Mouse (Mus musculus): Measurements from ENCODE around the gene Snrnp27.

Gene Snrnp27

DNA sequence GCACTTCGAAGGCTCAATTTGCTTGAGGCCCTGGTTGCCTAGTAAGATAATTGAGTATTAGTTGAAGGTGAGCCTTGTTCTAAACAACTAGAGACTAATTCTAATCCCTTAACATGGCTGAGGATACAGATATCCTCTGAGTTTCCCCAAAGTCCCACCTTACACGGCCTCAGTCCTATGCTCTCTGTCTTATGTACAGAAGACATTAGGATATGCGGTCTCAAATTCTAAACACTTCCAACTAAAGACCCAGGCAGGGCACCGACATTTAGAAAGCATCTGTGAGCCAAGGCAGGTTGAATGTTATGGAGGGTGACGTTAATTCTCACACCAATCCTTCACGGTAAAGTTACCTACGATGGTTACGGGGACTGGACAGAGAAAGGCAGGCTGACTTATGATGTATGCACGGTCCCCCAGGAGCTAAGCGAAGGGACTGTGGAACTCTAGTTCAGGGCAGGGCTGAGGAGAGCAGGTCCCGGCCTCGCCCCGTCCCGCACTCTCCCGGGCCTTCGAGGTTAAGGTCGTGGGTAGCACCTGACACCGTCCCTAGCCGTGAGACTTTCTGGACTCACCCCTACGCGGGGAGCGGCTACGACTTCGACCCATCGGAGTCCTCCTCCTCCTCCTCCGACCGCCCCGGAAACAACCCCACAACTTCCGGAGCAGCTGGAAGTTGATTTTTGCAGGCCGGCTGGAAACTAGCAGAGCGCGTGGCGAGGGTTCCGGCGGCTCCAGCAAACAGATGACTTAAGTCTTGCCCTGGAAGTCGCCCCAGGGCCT is at the start of gene Snrnp27:
Gene Snrnp27, minus strand, starts transcription at position 651 of the 783 bp plus-strand sequence.
- DNase-seq (ENCODE audit: low spot score), result peak; percentile 90

DNA sequence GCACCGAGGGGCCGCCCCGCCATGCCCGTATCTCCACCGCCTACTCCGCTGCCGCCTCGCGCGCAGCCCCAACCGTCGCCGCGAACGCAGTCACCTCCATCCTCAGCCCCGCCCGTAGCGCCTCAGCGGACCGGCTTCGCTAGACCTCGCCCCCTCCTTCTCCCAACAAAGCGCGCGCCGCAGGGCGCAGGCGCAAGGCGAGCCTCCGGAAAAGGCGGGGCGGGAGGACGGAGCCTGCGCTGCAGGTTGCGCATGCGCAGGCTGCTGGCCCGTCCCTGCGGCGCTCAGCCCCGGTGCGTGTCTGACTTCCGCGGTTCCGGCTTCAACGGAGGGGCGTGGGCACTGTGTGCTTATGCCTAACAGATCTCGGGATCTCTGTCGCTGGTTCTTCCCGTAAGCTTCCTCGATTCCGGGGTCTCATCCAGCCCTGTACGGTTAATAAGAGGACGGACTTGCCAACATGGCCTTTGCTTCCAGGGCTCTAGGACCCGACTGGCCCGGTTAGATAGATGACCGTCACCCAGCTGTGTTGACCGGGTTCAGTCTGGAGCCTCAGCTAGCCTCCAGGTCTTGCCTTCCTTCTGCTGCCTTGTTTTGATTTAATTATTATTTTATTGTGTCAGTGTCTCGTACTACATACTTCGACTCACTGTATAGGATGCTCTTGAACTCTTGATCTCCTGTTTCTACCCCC is 49.0 kb upstream of the Snrnp27 start, which contains the start of gene Gmcl1:
Gene Gmcl1, minus strand, starts transcription at position 201 of the 694 bp plus-strand sequence.
- DNase-seq (ENCODE audit: low spot score), result peak; percentile 95

DNA sequence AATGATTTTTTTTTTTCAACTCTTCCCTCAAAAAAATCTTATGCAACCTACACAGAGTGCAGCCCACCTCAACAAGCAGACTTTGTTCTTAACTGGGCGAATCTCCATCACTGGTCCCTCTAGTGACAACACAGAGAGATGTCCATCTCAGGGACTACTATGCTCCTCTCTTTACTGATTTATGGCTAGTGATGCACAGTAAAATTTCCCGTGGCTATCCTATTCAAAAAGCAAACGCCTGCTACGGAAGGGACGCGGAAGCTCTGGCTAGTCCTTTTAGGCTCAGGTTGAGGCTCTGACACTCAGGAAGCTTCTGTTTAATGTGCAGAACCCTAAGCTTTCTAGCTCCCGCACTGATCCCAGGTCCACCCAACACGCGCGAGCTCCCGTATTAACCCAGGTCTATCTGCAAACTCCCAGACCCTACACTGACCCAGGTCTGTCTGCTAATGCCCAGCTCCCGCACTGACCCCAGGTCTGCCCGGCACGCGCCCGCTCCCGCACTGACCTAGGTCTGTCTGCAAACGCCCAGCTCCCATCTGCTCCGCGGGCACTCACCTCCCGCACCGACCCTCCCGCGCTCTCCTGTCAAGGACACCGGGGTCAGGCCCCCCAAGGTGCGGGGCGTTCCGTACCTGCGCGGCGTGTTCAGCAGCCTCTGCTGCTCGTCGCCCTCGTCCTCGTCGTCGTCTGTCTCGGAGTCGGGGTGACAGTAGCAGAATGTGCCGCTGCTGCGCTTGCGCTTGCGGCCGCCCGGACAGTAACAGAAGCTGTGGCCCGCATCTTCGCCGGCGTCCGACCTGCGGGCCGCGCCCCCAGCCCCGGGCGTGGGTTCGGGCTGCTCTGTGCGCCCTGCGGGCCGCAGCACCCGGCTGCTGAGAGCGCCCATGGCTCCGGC is 48.2 kb upstream of the Snrnp27 start:
- no peak for DNase-seq (ENCODE audit: low spot score)

DNA sequence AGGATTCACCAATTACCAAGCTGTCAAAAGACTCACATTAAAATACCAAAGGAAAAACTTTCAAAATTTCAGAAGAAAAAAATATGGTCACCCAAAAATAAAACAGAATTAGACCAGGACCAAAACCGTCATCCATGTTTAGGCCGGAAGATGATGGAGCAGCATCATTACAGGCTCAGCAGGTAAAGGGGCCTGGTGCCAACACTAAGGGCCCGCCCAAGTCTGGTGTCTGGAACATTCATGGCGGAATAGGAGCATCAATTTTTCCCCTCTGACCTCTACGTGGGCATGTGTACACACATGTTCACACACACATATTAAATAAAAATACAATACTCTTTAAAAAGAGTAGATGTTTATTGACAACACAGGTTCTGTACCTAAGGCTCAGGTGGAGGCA is 44.4 kb upstream of the Snrnp27 start:
- DNase-seq (ENCODE audit: low spot score), result no peak

DNA sequence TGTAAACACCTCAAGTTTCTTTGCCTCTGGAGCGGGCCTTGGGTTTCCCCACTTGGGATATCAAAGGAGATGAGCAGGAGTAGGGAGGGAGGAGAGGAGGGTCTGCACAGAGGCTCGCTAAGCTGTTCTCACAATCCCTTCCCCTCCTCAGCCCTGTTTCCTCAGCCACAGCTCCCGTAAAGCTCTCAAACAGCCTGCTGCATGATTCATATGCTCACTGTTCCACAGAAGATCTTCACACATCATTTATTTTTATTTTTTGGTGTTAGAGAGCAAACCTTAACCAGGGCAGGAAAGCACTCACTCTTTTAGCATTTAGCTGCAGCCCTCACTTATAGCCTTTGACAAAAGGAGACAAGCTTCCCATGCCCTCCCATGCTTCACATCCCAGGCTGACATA is 37.7 kb upstream of the Snrnp27 start:
- DNase-seq (ENCODE audit: low spot score), result no peak

DNA sequence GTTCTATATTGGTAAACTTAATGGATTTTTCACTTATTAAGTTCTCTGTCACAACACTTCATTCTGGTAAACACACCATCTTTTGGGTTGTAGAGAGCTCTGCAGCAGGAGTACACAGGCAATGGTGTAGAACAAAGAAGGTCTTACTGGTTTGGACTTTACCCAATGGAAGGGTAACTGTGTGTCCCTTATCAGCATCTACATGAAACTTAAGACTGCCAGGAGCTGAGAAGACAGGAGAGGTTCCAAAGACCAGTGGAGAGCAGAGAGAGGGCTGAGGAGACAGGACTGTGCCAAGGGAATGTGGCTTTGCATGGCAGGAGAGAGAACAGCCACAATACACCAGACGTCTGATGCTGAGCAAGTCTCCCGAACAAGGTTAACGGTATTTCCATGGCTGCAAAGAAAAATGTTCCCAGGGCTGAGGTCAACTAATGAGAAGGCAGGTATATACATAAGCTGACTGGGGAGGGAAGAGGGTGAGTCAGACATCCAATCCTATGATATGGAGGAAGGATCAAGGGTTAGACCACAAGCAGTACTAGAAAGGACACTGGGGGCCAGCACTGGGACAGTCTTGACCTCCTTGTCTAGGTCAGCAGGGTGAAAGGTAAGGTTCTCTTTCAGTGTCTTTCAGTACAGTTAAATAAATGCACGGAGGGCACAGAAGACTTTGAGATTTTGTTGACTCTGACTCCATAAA is 23.9 kb upstream of the Snrnp27 start:
- DNase-seq (ENCODE audit: low spot score), result no peak

DNA sequence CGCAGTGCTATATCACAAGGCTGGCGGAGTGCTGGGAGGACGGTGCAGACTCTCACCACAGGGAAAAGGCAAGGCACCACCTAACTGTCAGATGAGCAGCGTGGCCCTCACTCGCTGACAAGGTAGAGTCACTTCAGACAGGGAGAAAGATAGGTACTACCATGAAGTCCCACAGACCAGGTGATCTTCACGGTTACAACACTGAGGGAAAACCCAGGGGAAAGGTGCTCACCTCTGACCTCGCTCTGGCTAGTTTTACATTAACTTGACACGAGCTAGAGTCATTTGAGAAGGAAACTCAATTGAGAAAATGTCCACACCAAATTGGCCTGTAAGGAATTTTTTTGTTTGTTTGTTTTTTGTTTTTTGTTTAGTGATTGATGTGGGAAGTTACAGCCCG is 18.3 kb upstream of the Snrnp27 start:
- no peak for DNase-seq (ENCODE audit: low spot score)

DNA sequence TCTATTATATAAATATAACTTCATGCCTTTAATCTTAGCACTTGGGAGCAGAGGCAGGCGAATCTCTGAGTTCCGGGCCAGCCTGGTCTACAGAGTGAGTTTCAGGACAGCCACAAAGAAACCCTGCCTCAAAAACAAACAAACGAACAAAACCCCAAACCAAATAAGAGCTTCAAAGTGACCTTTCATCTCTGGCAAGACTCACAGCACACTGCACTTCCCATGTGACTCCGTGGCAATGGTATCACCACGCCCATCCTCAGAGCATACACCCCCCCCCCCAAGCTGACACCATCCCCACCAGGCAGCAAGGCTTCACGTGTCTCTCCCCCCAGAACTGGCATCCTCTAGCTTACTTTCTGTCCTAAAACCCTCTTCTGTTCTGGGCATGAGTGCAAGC is 13.6 kb upstream of the Snrnp27 start:
- DNase-seq (ENCODE audit: low spot score), result no peak

DNA sequence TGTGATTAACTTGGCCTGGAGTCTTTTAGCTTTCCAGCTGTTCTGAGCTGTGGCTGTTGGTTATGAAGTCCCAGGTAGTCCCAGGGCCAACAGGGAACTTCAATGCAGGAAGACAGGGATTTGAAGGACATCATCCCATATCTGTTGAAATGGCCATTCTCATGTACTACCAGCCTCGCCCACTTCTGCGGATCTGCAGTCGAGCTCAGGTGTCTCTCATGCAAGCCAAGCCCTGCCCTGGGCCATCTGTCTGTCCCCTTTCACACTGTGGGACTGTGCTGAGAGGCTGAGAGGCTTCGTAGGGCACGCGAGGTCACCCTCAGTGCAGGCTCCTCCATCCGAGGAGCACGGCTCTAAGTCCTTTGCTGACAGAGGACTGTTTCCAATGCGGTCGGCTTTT is 11.9 kb upstream of the Snrnp27 start:
- no peak for DNase-seq (ENCODE audit: low spot score)

DNA sequence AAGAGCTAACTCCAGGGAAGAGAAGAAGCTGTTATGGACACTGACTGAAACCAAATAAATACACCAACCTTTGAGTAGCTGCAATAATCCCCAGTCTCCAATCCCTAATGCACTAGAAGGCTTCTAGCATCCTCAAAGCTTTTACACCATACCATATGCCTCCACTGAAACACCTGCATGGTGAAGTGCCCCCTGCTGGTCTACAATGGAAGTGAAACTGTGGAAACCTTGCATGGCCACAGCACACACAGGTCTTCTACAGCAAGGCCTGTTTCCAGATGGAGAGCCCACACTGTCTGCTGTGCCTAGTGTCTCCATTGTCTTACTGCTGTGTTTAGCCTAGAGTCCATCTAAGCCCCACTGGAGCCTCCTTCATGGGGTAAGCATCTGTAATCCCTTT is 10.1 kb upstream of the Snrnp27 start:
- DNase-seq (ENCODE audit: low spot score), result peak; percentile 49

DNA sequence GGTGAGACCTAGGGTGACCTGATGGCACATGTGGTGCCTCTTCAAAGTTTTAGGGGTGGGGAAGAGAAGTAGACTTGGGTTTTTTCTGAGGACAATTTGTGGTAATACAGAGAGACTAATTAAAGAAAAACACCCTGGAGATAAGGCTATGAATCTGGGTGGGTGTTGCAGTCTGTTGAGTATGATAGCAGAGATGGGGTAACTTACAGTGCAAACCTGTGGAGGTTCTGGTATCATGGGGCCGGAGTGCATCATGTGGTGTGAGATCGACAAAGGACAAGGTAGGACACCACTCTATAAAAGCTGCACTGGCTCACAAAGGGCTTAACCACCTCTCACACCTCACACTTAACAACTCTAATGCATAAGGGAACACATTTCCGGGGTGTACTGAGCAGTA is 5.3 kb upstream of the Snrnp27 start:
- DNase-seq (ENCODE audit: low spot score), result no peak

DNA sequence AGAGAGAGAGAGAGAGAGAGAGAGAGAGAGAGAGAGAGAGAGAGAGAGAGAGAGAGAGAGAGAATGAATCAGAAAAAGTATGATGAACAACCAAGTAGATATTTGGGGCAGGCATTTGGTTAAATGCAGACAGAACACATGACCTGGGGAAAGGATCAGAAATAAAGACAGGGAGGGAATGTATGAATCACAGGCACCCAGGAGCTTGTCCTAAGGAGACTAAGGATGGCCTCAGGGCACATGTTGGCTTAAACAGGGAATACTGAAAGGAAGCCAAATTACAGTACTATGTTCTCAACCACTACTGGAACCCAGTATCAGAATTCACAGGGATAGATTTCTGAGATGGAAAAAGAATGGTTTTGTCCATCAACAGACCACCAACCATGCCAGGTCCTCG is 2.6 kb upstream of the Snrnp27 start:
- DNase-seq (ENCODE audit: low spot score), result no peak

DNA sequence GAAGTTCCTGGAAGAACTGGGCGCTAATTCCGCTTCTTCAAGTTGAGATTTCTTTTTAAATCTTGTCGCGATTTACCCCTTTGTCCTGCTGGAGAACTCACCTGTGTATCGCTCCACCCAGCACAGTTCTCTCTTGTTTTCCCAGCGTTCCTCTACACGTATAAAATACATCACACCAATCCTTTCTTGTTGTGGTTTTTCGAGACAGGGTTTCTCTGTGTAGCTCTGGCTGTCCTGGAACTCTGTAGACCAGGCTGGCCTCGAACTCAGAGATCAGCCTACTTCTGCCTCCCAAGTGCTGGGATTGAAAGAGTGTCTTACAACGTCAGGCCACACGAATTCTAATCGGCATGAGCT is 311 bp upstream of the Snrnp27 start:
- no peak for DNase-seq (ENCODE audit: low spot score)

DNA sequence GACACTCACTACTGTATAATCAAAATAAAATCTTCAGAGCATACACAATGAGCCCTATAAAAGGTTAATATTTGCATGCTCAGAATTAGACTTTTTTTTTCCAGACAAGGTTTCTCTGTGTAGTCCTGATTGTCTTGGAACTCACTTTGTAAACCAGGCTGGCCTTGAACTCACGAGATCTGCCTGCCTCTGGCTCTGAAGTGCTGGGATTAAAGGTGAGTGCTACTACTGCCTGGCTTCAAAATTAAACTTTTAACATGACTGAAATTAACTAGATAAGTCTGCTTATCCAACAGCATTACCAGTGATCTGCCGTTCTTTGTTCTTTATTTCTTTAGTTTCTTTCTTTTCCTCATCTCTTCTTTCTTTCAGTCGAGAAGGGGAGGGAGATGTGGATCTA is 3.0 kb downstream of the Snrnp27 start:
- no peak for DNase-seq (ENCODE audit: low spot score)

DNA sequence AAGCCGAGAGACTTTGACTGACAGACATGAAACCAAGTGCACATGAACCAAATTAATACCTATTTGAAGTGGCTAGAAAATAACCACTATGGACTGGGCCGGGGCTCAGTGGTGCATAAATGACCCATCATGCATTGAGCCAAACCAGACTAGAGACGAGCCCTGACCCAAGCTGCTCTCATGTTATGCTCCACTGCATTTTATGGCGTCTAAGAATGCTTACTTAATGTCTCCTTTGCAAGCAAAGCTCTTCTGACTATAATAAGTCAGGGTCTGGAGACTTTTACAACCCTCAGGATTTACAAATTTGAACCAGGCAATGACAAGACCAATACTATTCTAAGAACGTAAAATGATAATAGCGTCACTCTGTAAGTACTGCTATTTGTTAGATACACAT is 6.0 kb downstream of the Snrnp27 start:
- no peak for DNase-seq (ENCODE audit: low spot score)

DNA sequence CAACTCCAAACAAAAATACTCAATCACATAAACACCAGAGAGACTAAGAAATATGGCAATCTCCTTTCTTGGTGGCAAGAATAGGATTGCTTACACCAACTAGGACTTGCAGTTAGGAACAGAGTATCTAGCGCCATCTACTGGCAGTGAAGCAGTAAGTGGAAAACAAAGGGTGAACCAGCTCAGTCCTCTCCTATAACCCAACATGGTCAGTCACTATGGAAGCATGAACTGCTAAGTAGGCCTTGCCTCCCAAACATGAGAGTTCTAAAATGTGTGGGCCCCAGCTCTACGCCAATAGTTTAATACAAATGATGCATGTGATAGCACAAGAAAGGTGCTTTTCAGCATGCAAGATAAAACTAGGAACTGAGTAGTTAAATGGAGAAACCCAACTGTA is 13.4 kb downstream of the Snrnp27 start:
- peak; percentile 88 for DNase-seq (ENCODE audit: low spot score)

DNA sequence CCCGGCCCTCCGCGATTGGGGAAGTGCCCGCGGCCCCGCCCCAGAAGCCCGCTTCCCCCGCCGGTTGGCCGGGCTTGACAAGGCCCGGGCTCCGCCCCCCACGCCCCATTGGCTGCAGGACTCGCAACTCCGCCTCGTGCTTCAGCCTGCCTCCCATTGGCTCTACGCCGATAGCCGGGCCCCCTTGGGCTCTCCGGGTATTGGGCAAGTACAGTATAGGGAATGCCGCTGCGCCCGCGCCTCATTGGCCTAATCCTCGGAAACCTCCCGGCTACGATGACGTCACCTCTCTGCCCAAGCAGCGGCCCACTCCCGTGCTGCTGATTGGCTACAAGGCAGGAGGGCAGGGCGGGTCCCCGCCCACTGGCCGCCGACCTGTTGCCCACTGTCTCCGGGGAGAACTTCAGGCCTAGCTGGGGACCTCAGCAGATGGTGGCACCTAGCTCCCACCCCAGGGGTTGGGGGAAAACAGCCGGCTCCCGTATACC is 15.0 kb downstream of the Snrnp27 start:
- DNase-seq (ENCODE audit: low spot score), result peak; percentile 100

DNA sequence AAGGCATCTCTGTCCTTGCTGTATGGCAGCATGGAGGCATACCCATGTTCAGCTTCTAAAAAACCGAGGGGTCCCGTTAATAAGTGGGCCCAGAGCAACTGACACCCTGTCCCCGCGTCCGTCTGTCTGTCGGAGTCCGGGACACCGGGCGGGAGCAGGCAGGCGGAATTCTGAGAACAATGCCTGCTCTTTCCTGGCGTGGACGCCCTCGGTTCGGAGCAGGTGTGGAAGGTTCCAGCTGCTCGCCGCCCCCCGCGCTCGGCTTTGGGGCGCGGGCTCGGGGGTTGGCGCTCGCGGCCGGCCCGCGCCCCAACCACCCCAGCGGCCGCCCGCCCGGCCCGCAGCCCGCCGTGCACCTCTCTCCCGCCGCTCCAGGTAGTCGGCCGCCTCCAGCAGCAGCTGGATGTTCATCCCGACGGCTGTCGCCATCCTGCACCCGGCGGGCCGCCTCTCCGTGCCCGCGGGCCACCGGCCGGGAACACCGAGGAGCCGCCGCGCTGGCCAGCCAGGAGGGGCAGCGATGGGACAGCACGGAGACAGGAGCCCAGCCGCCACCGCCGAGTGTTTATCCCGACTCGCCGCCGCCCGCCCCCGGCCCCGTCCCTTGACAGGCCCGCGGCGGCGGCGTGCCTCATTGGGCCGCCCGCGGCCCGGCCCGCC is 15.6 kb downstream of the Snrnp27 start, which contains the start of gene Mxd1:
Gene Mxd1, minus strand, starts transcription at position 582 of the 660 bp plus-strand sequence.
- no peak for DNase-seq (ENCODE audit: low spot score)

DNA sequence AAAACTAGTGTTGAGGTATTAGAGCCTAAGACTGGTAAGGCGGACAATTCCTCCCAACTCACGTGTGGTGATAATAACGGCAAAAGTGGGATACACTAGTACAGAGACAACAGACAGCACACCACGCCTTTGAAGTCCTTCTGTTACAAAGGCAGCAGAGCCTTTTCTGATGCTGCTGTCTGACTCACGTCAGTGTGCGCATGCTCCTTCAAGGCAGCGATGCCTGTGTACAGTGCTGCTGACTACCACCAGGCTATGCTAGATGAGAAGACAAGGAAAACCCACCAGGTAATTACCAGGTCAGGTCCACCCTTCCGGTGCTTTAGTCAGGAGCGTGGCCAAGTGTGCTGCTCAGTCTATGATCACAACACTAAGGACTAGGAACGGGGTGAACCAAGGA is 17.3 kb downstream of the Snrnp27 start:
- no peak for DNase-seq (ENCODE audit: low spot score)

DNA sequence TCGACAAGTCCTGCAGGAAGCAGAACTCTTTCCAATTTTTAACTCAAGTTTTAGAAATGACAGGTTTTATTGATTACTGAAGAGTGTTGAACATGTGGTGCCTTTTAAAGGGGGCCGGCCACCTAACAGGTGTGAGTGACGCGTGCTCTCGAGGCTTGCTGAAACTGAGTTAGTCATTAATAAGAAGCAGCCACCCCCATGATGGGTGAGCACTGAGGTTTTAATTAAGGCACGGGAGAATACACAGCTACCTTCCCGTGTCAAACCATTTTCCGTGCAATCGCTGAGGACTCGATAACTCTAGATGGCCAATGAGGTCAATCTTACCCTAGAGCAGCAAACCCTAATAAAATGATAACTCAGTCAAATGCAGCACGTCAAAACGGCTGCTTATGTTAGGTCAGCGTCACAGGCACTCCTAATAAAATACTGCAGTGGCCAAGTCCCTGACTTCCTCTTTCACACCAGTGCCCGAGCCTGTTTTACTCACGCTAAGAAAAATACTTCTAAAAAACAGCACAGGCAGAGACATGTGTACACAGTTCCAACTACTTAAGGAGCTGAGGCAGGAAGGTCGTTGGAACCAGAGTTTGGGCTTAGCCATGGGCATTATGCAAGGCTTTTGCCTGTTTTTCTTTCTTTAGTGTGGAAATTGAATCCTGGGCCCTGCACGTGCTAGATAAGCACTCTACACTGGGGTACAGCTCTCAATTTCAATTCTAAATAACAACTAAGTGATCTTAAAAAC is 18.6 kb downstream of the Snrnp27 start:
- DNase-seq (ENCODE audit: low spot score), result no peak

DNA sequence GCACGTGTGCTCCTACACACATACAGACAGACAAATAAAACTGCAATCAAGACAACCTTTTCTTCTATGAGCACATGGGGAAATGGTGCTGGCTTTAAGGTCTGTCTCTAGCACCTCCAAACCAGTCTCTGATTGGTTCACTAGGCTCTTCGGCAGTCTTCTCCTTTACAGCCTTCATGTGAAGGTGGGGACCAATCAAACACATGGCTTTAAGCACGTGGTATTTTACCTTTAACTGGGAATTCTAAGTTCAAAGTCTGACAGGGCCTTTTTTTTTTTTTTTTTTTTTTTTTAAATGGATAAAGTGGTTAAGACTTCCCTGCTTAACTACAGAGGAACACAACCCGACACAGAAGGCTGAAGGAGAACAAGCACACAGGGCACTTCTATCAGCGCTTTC is 19.2 kb downstream of the Snrnp27 start:
- DNase-seq (ENCODE audit: low spot score), result no peak
